8 mouse cellular contexts compared by ENCODE assay signal in the genomic region with DNA sequence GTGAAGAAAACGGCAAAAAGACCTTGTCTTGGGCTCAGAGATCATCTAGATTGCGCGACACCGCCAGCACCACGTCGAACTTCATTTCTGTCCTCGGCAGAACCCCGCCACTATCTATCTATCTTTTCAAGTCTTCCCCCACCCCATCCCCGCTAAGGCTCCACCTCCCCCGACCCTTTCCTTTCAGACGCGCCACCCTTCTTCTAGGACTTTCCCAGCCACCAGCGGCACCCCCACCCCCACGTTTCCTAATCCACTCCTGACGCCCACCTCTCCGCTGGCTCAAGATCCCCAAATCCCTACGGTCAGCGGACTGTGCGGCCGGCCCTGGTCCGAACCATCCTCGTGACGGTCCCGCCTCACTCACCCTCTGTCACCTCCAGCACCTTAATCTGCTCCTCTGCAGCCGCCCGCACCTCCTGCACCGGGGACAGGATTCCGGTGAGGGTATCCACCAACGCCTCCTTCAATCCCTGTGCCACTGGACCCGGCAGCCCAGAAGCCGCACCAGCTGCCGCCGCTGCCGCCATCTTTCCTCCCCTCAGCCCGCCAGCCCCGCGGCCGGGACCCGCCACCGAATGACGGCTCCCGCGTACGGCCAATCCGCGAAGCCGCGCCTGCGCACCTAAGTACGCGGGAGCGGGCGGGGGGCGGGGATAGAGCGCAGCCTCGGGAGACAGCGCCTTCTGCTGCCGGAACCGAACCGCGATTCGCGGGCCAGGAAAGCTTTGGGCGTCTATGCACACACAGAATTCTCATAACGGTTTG. TPM values are rescaled to one million over a fixed set of nuclear protein-coding genes. Genes with fewer than 3 reads are reported as not detected.
A peak's percentile ranks its signal among the peaks of the same experiment; 100 is the strongest.
DNase-seq lines count a peak whose midpoint lies in the region; ATAC-seq and TF ChIP-seq lines count a peak whose summit lies in the region.

TSS of gene Ipo9 (minus strand) at position 599 of the 768 bp plus-strand sequence.

- TF ChIP-seq EP300 in heart, postnatal 0 days (IDR thresholded peaks at IDR 0.05; ENCODE audit: low read depth) = 0 out of 2 replicates have a peak, but pooled peaks have one; percentile 17

- peak; percentile 77 for TF ChIP-seq POLR2A in testis, adult 2 months (IDR thresholded peaks at IDR 0.05; ENCODE audit: control insufficient read depth, low read depth, low read length)

- no peaks in the 10 kb centered on the region for H3K9me3 ChIP-seq in E14TG2a.4 (ENCODE audit: low read length)
- no peaks in the 10 kb centered on the region for H3K9me3 ChIP-seq in forebrain, embryonic 12.5 days
- H3K9me3 ChIP-seq in heart, postnatal 0 days (replicated peaks; ENCODE audit: control insufficient read depth, low read length) = no peaks in the 10 kb centered on the region
- H3K9me3 ChIP-seq in liver, embryonic 16.5 days (replicated peaks; ENCODE audit: control insufficient read depth, low read length) = no peaks in the 10 kb centered on the region
- no peaks in the 10 kb centered on the region for H3K9me3 ChIP-seq in neural tube, embryonic 13.5 days

- peak within 1 kb of the TSS; percentile 68 for H3K4me2 ChIP-seq in forebrain, embryonic 12.5 days
- peak within 1 kb of the TSS; percentile 75 for H3K4me2 ChIP-seq in heart, postnatal 0 days (ENCODE audit: low read depth, low read length)
- H3K4me2 ChIP-seq in liver, embryonic 16.5 days (ENCODE audit: low read depth, low read length) = peak within 1 kb of the TSS; percentile 79
- peak within 1 kb of the TSS; percentile 75 for H3K4me2 ChIP-seq in neural tube, embryonic 13.5 days

- TF ChIP-seq CTCF in E14TG2a.4 (conservative IDR thresholded peaks at IDR 0.05; ENCODE audit: low read length) = no peak
- TF ChIP-seq CTCF in heart, postnatal 0 days (IDR thresholded peaks at IDR 0.05; ENCODE audit: low read depth) = peak; percentile 59
- TF ChIP-seq CTCF in testis, adult 2 months (IDR thresholded peaks at IDR 0.05; ENCODE audit: control insufficient read depth, insufficient read depth, insufficient replicate concordance, low read depth, low read length) = peak; percentile 28; the same call in 1 of the 2 replicates

- ATAC-seq in forebrain, embryonic 12.5 days (ENCODE audit: low FRiP score) = peak; percentile 96
- peak; percentile 96 for ATAC-seq in heart, postnatal 0 days (ENCODE audit: insufficient read depth, low read depth)
- peak; percentile 96 for ATAC-seq in liver, embryonic 16.5 days (ENCODE audit: low read depth)
- ATAC-seq in neural tube, embryonic 13.5 days (ENCODE audit: low read depth) = peak; percentile 96

- peak within 1 kb of the TSS; percentile 98 for H3K4me3 ChIP-seq in E14TG2a.4 (replicated peaks; ENCODE audit: low read length)
- H3K4me3 ChIP-seq in forebrain, embryonic 12.5 days (replicated peaks) = peak within 1 kb of the TSS; percentile 91
- H3K4me3 ChIP-seq in heart, postnatal 0 days (ENCODE audit: low read depth, low read length) = peak within 1 kb of the TSS; percentile 93
- H3K4me3 ChIP-seq in liver, embryonic 16.5 days (ENCODE audit: low read depth, low read length) = peak within 1 kb of the TSS; percentile 73
- H3K4me3 ChIP-seq in neural tube, embryonic 13.5 days = peak within 1 kb of the TSS; percentile 93
- peak within 1 kb of the TSS; percentile 98 for H3K4me3 ChIP-seq in testis, adult 2 months (ENCODE audit: control insufficient read depth, low read depth, low read length)

- no peaks in the 10 kb centered on the region for H3K27me3 ChIP-seq in E14TG2a.4 (ENCODE audit: insufficient read depth, low read length)
- no peaks in the 10 kb centered on the region for H3K27me3 ChIP-seq in forebrain, embryonic 12.5 days
- no peaks in the 10 kb centered on the region for H3K27me3 ChIP-seq in heart, postnatal 0 days (ENCODE audit: control insufficient read depth, insufficient read depth, low read length)
- H3K27me3 ChIP-seq in liver, embryonic 16.5 days (ENCODE audit: control insufficient read depth, insufficient read depth, low read depth, low read length) = no peaks in the 10 kb centered on the region
- H3K27me3 ChIP-seq in neural tube, embryonic 13.5 days = no peaks in the 10 kb centered on the region
- no peaks in the 10 kb centered on the region for H3K27me3 ChIP-seq in testis, adult 2 months (ENCODE audit: control insufficient read depth, insufficient read depth, low read length)

- H3K4me1 ChIP-seq in E14TG2a.4 (replicated peaks; ENCODE audit: low read depth, low read length) = peaks cover 27% of the 10 kb centered on the region
- peaks cover 28% of the 10 kb centered on the region for H3K4me1 ChIP-seq in forebrain, embryonic 12.5 days
- H3K4me1 ChIP-seq in heart, postnatal 0 days (ENCODE audit: control insufficient read depth, insufficient read depth) = peaks cover 19% of the 10 kb centered on the region; the same call in 1 of the 2 replicates
- peaks cover 14% of the 10 kb centered on the region for H3K4me1 ChIP-seq in liver, embryonic 16.5 days (ENCODE audit: control insufficient read depth, low read depth, low read length)
- peaks cover 41% of the 10 kb centered on the region for H3K4me1 ChIP-seq in neural tube, embryonic 13.5 days (replicated peaks)
- H3K4me1 ChIP-seq in testis, adult 2 months (ENCODE audit: control insufficient read depth, insufficient read depth, low read length) = peaks cover 11% of the 10 kb centered on the region

- H3K9ac ChIP-seq in forebrain, embryonic 12.5 days = peak within 1 kb of the TSS; percentile 91
- H3K9ac ChIP-seq in heart, postnatal 0 days (replicated peaks; ENCODE audit: low read depth, low read length) = peak within 1 kb of the TSS; percentile 87
- H3K9ac ChIP-seq in liver, embryonic 16.5 days (ENCODE audit: low read depth, low read length) = peak within 1 kb of the TSS; percentile 69
- peak within 1 kb of the TSS; percentile 94 for H3K9ac ChIP-seq in neural tube, embryonic 13.5 days

- peak; percentile 83 for DNase-seq in c-Kit-positive CD71-positive TER-119-positive erythroid progenitor cells, embryonic 14.5 days (ENCODE audit: low spot score)
- DNase-seq in heart, postnatal 0 days (ENCODE audit: low spot score) = peak; percentile 90
- DNase-seq in kidney, postnatal 4 days = peak; percentile 95 to 97

- H3K27ac ChIP-seq in forebrain, embryonic 12.5 days = peak within 1 kb of the TSS; percentile 89
- peak within 1 kb of the TSS; percentile 64 for H3K27ac ChIP-seq in heart, postnatal 0 days (ENCODE audit: low read depth)
- H3K27ac ChIP-seq in liver, embryonic 16.5 days (ENCODE audit: low read length) = no peak within 1 kb of the TSS
- H3K27ac ChIP-seq in neural tube, embryonic 13.5 days (replicated peaks) = peak within 1 kb of the TSS; percentile 94
- peak within 1 kb of the TSS; percentile 92 for H3K27ac ChIP-seq in testis, adult 2 months (ENCODE audit: control insufficient read depth, insufficient read depth, low read depth, low read length)

- H3K36me3 ChIP-seq in E14TG2a.4 (ENCODE audit: insufficient read depth, low read length) = peaks cover 25% of the 10 kb centered on the region
- peaks cover 19% of the 10 kb centered on the region for H3K36me3 ChIP-seq in forebrain, embryonic 12.5 days (replicated peaks)
- H3K36me3 ChIP-seq in heart, postnatal 0 days (replicated peaks; ENCODE audit: control insufficient read depth, insufficient read depth, low read length) = peaks cover 8% of the 10 kb centered on the region; the same call in 1 of the 2 replicates
- no peaks in the 10 kb centered on the region for H3K36me3 ChIP-seq in liver, embryonic 16.5 days (ENCODE audit: control insufficient read depth, insufficient read depth)
- H3K36me3 ChIP-seq in neural tube, embryonic 13.5 days = peaks cover 20% of the 10 kb centered on the region
- no peaks in the 10 kb centered on the region for H3K36me3 ChIP-seq in testis, adult 2 months (ENCODE audit: control insufficient read depth, insufficient read depth, low read length)

- WGBS in forebrain, embryonic 12.5 days = under 1% methylated on average over 65 of the region's 65 CpGs
- WGBS in heart, postnatal 0 days = under 1% methylated on average over 65 of the region's 65 CpGs
- under 1% methylated on average over 65 of the region's 65 CpGs for WGBS in liver, embryonic 16.5 days (ENCODE audit: insufficient replicate concordance)
- WGBS in neural tube, embryonic 13.5 days = under 1% methylated on average over 65 of the region's 65 CpGs

RNA-seq across cellular contexts. Expression of gene Ipo9, which starts in this region (rescaled TPM):
- 198 and 214 TPM in 2 replicates for polyA plus RNA-seq in forebrain, embryonic 12.5 days (2016; fragmentation: Nextera tagmentation; extraction: Ambion mirVana)
- total RNA-seq in heart, postnatal 0 days (2014; rRNA removed; ENCODE audit: low replicate concordance) = 41.0 and 67.8 TPM in 2 replicates
- 27.7 and 32.3 TPM in 2 replicates for polyA plus RNA-seq in heart, postnatal 0 days (2015; fragmentation: Nextera tagmentation; extraction: Ambion mirVana)
- polyA plus RNA-seq in liver, embryonic 16.5 days (2015; fragmentation: Nextera tagmentation; extraction: Ambion mirVana) = 22.3 and 23.5 TPM in 2 replicates
- polyA plus RNA-seq in neural tube, embryonic 13.5 days (2015; fragmentation: Nextera tagmentation; extraction: Ambion mirVana) = 104 and 114 TPM in 2 replicates
- 37.5 and 38.7 TPM in 2 replicates for polyA plus RNA-seq in testis, adult 2 months (2012; rRNA removed)
